Mouse (Mus musculus) frontal cortex, adult 2 months (tissue): ENCODE measurements at regions not wholly inside any gene's neighbourhood (a gene's known extent, or its start where the extent isn't known, plus 50 kb on each side); places are given as distances from the start of the nearest gene placed in this dataset.
"Not testable (repeated sequence)": the region's sequence is repeated elsewhere in the genome, so short reads cannot be mapped to it uniquely, and the experiment has no call there.

Source experiments
- DNase-seq, 2 experiments: peaks; one replicate each; pipeline ENCODE4 v3.0.0; 2022; ENCODE audit warnings: low spot score in 1 of 2; ENCODE audit errors: extremely low spot score in 1 of 2

GRCm38 (mm10) chr3:11323101-11323500 is 987.6 kb upstream of the Gm38303 start:
- DNase-seq, result no peak

GRCm38 (mm10) chr3:11293001-11293400 is 957.5 kb upstream of the Gm38303 start:
- DNase-seq, result peak in 1 of 2 experiments; percentile 27

- no peak for DNase-seq
These were observed 925.6 kb upstream of the Gm38303 start for GRCm38 (mm10) chr3:11261052-11261451.

- DNase-seq, result no peak
These were observed 878.5 kb upstream of the Gm38303 start for GRCm38 (mm10) chr3:11213996-11214395.

GRCm38 (mm10) chr3:11212921-11213648 is 877.6 kb upstream of the Gm38303 start:
- not testable (repeated sequence) for DNase-seq

GRCm38 (mm10) chr3:11212290-11212912 is 876.9 kb upstream of the Gm38303 start:
- not testable (repeated sequence) for DNase-seq

- DNase-seq, result not testable (repeated sequence)
These were observed 875.7 kb upstream of the Gm38303 start for GRCm38 (mm10) chr3:11210920-11211811.

GRCm38 (mm10) chr3:11174002-11174401 is 838.5 kb upstream of the Gm38303 start:
- DNase-seq, result no peak

GRCm38 (mm10) chr3:11155350-11155749 is 819.9 kb upstream of the Gm38303 start:
- DNase-seq, result peak in 1 of 2 experiments; percentile 16
